Mouse (Mus musculus) CH12F3 (cell line): ENCODE results near the gene Dgat2.

Source experiments
- in situ Hi-C: fragments of 300-500 bp; cut with MboI; formaldehyde crosslinking; loops from 2 replicates; pipeline ENCODE4 v1.14.3; 2020; ENCODE audit warnings: low sequenced_read_pairs

Gene Dgat2

DNA sequence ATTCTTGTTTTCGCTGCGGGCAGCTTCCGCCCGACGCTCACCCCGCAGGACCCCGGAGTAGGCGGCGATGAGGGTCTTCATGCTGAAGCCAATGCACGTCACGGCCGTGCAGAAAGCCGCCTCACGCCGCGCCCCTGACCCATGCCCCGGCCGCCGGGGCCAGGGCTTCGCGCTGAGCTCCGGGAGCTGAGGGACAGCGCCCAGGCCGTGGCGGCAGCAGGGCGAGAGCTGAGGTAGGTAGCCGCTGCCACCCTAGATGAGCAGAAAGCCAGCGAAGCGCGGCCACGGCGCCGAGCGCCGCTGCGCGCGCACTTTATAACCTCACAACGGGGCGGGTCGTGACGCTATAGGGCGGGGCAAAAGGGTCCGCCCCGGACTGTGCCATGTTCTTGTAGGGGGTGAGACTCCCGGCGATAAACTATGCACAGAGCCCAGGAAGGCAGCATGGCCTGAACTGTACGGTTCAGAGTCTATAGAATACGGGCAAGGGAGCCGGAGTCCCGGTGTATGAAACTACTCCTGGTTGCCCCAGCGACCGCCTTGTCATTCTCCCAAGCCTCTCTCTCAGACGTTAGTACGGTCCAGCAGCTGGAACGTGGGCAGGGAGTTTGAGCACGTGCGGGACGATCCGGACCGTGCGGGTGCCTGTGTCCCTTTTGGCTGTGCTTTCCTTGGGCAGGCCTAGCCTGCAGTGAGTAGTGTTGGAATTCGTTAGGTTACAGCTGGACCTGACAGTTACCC, at the start of gene Dgat2:
TSS of gene Dgat2 (minus strand) at position 288 of the 741 bp plus-strand sequence.
- in situ Hi-C loops, result no loop called here

DNA sequence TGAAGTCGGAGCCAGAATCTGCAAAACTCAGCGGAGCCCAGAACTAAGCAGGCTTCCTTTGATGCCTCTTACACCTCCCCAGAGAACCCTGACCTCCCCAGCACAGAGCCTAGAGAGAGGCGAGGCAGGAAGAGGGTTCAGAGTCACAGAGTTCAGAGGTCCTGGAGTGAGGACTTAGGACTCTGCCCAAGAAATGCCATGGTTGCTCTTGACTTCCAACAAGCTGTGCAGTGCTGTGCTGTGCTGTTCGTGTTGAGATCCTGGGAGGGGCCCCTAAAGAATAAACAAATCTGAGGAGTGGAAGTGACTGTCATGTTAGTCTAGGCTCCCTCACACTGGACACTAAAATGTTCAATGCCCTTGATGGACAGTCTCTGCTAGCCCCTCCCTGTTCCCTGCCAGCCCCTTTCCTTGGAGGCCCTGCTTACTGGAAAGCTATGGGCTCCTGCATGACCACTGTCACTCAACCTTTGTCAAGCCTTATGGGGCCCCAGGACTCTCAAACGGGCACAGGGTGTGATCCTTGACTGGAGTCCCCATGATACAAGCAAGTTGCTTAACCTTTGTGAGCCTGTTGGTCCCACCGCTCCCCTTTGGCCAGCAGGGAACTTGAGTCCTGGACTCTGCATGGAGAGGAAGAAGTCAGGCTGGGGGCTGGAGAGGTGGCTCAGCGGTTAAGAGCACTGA, 47.7 kb upstream of the Dgat2 start:
- in situ Hi-C loops, result no loop called here

DNA sequence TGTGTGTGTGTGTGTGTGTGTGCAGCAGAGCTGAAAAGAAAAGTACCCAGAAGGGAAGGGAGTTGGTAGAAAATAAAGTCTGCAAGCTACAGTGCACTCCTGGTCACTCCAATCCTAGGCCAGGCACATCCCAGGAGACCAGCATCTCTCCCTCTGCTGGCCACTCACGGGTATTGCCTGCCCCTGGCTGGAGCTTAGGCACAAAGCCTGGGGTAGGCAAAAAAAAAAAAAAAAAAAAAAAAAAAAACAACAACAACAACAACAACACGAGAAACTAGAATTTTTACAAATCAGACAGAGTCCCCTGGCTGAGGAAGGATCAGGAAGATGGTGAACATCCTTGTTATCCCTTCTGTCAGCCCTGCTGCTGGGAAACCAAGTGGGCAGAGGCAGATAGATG, 46.9 kb upstream of the Dgat2 start:
- in situ Hi-C loops, result no loop called here

DNA sequence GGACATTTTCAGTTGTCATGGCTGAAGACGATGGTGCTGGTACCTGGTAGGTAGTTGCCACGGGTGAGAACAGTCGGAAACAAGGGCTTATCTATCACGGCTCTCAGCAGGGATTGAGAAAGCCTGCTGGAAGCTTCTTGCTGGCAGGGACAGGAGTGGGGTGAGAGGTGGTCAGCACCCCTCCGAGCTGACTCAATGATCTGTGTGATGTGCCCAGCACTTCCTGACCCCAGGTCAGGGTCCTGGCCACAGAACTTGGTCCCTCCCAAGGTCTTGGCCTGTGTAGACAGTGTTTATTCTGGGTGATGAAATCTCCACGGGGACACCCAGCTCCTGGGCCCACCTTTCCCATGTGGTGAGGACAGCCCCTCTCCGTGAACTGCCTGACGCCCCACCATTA, 46.3 kb upstream of the Dgat2 start:
- in situ Hi-C loops, result no loop called here

DNA sequence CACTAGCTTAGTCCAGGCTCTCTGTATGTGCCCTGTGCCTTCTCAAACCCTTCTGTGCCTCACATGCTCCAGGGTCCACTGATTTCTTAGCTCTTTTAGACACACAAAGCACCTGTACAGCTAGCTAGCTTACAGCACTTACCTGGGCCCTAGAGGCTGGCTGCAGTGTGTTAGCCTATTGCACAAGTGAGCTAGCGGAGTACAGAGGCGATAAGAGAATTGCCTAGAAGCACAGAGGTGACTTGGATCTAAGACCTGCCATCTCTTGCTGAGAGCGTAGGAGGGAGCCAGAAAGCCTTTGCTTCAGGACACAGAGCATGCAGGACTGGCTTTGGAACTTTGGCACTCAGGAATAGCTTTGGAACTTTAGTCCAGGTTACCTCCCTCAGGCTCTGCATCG, 44.7 kb upstream of the Dgat2 start:
- in situ Hi-C loops, result no loop called here

DNA sequence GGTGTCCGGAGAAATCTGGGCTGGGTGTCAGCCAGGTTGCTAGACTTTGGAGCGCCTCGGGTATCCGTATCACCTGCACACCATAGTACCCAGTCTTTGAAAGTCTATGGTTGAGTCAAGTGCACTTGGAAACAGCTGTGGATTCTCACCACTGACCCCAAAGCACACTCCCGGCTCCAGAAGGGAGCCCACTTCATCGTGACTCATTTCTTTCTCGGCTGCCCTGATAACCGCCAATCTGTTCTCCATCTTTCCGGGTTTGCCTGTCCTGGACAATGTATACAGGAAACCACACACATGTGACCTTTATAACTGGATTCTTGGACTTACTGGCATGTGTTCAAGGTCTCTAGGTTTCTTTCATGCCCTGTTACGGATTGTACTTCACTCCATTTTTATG, 44.1 kb upstream of the Dgat2 start:
- in situ Hi-C loops, result no loop called here

DNA sequence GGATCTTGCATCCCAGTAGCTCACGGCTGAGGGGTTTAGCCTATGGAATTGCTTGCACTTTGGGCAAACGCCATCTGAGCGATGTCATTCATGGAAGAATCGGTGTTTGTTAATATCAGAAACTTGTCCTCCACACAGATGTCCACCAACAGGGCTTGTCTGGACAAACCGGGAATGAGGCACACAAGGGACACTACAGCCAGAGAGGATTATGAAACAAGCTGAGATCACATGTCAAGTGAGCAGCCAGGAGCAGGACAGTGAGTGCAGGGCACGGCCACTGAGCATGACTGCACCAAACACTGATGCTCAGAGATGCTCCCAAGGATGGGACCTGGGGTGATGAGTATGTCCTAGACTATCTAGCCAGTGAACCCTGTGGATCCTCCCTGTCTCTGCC, 42.9 kb upstream of the Dgat2 start:
- in situ Hi-C loops, result no loop called here

DNA sequence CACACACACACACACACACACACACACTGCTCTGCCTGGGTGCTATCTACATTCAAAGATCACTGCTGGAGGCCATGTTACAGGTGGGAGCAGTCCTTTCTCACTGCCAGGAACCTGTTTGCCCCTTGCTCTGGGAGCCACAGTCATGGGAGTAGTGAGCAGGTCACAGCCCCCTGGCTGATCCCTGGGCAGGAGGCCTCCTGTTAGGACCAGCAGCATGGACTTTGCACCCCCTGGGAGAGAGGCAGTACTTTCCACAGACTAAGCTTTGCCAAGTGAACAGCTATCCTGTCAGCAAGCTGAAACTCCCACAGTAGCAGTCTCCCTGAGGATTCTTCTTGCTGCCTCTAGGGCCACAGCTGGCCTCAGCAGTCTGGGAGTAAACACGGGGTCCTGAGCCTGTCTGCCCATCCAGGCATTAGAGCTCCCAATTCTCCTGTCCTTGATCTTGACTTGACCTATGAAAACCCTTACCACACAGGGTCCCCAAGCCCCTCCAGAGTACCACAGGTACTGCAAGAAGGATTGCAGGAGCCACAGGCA, 42.2 kb upstream of the Dgat2 start:
- in situ Hi-C loops, result no loop called here

DNA sequence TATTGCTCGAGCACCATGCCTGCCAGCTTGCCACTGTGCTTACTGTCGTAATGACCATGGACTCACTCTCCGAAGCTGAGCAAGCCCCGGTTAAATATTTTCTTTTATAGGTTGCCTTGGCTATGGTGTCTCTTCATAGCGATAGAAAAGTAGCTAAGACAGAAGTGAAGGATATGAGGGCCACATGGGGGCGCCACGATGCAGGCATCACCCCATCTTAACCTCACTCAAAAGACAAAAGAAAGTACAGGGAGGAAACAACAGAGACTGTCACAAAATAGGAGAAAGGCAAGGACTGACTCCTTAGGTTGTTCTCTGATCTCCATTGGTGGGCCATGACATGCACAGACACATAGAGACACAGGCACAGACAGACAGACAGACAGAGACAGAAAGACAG, 41.7 kb upstream of the Dgat2 start:
- in situ Hi-C loops, result no loop called here

DNA sequence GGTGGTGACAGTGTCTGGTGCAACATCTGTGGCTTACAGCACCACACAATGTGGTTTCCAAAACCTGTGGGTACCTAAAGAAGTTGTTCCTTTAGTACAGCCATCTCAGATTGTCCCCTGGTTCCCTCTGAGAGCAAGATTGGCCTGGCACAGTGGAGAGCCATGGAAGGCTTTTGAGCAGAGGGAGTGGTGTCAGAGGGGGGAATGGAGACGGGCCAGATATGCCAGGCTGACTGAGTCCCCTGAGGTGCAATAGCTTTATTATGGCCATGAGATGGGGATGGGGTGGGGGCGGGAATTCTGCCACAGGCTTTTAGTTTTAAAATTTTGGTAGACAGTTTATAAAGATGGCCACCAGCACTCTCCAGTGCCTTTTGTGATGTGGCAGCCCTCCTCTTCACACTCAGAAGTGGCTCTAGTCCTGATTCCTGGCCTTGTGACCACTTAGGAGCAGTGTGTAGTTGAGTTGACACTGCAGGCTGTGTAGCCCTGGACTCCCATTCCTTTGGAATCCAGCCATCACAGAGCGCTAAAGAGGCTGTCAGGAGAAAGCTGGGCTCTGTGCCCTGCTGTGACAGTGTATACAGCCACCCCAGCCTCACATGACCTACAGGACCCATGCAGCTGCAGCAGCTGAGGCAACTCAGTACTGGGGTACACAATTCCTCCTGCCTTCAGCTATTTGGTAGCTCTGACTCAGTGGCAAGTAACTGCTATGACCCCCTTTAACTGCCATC, 35.0 kb upstream of the Dgat2 start:
- in situ Hi-C loops, result no loop called here

DNA sequence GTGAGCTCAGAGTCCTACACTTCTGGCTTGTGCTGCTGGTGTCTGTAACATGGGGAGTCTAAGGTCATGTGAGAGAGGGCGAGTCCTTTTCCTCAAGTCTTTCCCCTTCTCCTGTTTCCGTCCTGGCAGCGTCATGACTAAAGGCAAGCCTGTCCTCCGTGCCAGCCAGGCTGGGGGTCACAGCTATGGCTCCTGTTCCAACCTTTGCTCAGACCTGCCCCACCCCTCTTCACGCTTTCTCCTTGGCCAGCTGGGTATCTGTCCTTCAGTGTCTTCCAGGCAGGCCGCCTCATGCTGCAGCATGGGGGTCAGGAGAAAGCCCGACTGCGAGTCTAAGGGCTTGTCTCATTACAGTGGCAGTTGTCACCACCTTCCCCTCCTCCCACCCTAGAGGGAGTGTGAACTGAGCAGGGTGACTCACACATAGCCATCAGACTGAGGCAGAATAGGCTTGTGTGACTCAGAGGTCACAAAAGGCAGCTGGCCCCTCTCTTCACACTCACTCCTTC, 32.9 kb upstream of the Dgat2 start:
- in situ Hi-C loops, result no loop called here

DNA sequence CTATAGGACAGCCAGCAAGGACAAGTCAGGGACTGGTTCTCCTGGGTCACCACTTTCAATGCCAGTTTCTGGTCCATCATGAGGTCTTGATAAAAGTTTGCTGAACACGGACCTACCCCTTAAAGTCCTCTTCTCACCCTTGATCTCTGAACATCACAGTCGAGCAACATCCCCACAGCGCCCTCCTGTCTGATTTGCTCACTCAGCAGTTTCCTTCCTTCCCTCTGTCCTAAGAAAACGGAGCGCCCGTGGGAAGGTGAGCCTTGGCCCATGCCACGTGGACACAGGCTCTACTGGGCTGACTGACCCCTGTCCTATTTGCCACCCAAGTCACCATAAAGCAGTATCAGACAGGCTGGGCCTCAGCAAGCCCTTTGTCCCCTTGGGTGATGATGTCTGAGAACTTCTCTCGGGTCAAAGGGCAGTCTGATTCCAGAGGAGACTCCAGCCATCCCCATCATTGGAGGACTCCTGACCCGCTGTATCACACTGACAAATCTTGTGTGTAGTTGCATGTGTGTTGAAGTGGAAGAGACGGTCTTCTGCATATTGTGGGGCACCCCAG, 32.2 kb upstream of the Dgat2 start:
- in situ Hi-C loops, result no loop called here

DNA sequence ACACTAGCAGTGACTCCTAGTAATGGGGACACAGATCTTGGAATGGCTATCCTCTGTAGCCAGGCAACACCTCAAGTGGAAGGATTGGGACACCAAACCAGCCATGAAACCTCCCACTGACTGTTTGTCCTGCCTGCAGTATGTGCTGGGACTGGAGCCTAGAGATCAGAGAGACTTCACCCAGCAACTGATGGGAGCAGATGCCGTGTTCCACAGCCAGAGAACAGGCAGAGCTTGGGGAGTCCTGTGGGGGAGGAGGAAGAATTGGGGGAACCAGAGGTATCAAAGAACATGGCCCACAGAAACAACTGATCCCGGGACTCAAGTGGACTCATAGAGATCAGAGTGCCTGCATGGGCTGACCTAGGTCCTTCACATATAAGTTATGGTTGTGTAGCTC, 31.2 kb upstream of the Dgat2 start:
- in situ Hi-C loops, result no loop called here

DNA sequence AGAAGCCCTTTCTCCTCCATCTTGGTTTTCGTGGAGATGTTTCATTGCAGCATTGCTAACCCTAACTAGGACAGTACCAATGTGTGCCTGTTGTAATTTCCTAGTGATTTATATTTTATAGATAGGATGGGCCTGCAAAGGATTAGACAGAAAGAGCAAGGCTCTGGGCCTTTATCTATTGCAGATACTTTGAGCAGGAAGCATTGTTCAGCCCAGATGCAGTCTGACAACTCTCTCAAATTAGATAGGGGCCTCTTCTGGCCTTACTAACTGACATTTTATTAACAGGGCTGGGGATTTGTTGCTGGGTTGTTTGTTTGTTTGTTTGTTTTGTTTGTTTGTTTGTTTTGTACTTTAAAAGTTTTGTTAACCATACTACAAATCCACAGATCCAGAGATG, 30.5 kb upstream of the Dgat2 start:
- in situ Hi-C loops, result no loop called here

DNA sequence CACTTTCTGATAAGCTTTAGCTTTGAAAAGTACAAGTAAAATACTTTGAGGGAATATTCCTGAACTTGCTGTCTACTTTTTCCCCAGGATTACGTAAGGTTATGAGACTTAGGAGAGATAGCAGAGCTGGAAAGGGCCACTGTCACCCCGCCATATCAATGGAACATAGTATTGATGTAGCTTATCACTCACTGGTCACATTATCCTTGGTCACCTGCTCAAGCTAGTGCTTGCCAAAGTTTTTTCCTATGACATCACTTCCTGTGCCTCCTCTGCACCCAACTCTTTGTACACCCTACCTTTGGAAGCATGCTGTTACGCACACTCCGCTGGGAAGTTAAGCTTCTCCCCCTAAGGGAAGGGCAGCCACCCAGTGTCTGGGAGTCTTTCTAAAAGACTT, 26.2 kb upstream of the Dgat2 start:
- in situ Hi-C loops, result no loop called here

DNA sequence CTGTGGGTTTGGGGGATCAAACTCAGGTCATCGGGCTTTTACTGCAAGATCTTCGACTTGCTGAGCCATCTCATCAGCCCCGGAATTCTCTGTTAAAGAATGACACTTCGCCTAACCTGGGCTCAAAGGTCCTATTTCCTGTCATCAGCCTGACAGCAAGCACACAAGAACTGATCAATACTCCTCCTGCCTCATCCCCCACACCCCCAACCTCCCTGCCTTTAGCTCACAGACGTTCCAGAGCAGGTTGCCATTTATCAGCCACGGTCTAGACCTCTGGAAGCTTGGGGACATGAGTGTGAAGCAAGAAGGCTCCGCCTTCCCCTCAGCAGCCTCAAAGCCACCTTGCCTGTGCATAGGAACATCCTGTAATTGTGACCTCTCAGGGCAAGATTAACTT, 23.8 kb upstream of the Dgat2 start:
- in situ Hi-C loops, result no loop called here

DNA sequence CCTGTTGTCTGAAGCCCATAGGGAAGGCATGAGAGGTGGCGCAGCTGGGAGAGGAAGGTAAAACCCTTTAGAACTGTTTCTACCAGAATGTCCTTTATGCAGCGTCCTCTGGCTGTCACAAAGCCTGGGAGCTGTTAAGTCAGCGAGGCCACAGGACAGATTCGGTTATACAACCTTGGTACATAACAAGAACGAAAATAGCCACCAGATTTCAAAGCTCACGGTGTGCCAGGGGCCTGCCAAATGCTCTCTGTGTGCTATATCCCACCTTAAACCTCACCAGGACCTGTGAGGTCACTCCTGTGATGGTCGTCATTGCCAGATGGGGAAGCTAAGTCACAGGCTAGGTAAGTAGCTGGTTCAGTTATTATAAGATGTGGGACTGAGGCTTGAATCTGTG, 19.6 kb upstream of the Dgat2 start:
- in situ Hi-C loops, result no loop called here

DNA sequence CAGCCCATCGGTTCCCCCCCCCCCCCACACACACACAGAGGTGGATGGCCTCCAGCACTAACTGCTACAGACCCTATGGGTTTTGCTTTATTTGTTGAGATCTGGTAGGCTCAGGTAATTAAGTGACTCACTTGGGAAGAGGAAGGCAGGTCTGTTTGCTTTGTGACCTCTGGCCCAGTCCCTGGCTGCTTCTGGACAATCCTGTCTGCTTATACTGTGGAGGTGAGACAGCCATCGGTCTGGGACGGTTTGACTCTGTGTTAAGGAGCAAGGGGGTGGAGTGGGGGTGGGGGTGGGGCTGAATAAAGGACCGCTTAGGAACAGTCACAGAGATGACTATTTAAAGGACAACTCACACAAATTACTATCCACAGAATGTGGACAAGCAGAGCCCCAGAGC, 17.8 kb upstream of the Dgat2 start:
- in situ Hi-C loops, result no loop called here

DNA sequence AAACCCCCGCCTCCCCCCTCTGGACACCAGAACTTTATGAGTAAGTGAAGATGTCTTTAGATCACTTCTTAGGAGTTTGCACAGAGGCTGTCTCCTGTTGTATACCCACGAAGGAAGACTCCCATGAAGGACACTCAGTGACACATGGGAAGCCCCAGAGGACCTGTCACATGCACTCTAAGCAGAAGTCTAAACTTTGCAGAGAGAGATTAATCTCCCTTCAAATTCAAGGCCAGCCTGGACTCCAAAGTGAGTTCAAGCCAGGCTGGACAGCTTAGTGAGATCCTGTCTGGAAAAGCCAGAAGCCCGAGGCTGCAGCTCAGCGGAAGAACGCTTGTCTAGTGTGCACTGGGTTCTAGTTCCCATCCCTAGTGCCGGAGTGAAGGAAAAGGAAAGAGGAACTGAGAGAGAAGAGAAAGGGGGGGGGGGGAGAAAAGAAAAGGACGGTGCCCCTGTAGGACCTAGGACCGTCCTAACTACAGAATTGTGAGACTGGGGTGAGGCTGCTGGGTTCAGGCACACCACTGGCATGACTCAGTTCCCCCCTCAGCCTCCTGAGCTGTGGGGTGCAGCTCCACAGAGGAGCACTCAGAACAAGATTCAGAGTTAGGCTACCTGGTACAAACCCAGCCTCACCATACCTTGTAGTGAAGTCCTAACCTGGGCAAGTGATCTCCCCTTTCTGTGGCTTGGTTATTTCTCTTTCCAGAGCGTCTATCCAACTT, 17.1 kb upstream of the Dgat2 start:
- in situ Hi-C loops, result no loop called here

DNA sequence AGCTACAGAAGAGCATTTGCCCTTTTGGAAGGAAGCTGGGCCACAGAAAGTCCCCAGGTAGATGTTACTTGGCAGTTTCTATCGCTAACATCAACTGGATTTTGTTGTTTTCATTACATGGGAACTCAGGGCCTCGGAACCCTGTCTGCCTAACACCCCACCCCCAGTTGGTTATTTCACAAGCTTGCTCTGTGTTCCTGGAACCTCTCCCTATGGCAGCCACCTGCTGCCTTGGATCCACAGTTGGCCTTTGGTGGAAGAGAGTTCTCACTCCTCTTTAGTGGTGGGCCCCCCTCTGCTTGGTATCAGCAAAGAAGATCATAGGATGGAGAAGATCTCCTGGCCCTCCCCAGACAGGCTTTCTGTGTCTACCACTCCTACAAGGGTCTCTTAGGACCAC, 16.3 kb upstream of the Dgat2 start:
- in situ Hi-C loops, result no loop called here

DNA sequence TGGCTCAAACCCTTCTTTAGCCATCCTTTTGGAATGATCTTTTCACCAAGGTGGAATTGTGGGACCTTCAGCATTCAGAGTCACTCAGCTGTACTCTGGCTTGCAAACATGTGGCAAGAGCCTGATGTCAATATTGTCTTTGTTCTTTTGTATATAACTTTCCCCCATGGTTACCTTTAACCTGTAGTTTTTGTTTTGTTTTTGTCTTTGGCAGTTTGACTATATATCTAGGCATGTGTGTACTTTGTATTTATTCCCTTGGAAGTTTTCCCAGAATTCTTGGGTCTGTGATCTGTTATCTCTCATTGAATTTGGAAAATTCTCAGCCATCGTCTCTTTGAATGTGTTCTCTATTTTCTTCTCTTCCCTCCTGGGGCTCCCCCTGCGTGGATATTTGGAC, 12.0 kb upstream of the Dgat2 start:
- in situ Hi-C loops, result no loop called here
